Mouse (Mus musculus): ENCODE data around the gene Cyp4f40. TPM values are rescaled to one million over a fixed set of nuclear protein-coding genes. Genes with fewer than 3 reads are reported as not detected.
"Not testable (repeated sequence)": the region's sequence is repeated elsewhere in the genome, so short reads cannot be mapped to it uniquely, and the experiment has no call there.

Gene Cyp4f40
- total RNA-seq, 2 experiments from 2014 or later, result not detected

DNA sequence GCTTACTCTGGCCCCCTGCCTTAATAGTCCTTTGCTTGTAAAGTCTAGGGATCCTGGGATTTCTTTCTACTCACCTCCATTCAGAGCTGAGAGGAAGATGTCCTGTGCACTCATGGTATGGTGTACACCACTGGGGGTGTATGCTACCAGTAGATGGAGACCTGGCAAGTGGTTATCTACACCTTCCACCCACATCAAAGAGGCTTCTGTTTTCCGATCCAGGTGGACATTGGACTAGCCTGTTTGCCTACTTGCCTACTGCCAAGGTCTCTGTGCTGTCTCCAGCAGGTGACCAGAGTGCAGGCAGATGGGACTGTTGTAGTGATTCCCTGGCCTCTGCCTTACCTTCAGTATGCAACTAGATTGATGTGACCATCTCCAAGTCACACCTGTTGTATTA lies 32.3 kb downstream of the Cyp4f40 start:
- DNase-seq, result no peak
- intact Hi-C loops (cut with DNase I), result no loop called here

DNA sequence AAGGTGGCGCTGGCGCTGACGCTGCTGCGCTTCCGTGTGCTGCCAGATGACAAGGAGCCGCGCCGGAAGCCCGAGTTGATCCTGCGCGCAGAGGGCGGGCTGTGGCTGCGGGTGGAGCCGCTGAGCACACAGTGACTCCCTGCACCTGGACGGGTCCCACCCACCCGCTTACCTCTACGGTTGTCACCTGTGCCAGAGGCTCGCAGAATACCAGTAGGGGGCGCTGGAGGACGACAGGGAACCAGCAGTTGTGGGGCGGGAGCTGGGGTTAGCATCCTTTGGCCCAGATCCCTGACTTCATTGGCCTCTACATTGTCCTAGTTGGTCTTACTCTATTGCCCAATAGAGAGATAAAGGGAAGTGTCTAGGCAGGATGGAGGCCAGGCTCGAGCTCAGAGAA lies 44.1 kb downstream of the Cyp4f40 start:
- no peak for DNase-seq
- intact Hi-C loops (cut with DNase I), result no loop called here

DNA sequence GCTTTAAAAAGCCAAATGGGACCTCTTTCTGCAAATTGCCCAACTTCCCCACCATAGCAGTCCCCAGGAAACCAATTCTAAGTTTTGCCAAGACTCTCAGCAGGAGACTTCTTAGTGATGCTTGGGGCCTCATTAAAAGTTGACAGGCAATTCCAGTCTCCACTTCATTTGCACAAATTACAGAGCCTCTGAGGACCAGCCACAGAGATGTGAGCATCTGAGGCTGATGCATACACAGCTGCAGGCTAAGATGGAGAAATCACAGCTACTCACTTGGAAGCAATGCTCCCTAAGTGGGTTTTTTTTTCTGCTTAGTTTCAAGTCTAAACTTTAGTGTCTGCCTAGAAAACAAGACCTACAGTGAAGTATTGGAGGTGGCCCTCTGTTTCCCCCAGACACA lies 51.8 kb downstream of the Cyp4f40 start:
- intact Hi-C loops (cut with DNase I), result not testable (repeated sequence)

DNA sequence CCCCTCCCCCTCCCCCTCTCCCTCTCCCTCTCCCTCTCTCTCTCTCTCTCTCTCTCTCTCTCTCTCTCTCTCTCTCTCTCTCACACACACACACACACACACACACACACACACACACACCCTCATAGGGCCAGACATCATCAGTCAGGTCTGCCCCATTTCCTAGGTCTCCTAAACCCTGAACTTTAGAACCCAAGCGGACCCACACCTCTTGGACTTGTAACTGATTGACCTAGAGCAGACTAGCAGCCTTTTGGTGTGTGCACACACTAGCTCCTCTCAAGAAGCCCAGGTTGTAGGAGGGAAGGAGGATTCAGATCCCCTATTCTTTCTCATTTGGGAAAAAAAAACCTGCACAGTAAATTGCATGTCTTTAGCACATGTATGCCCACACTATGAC lies 63.5 kb downstream of the Cyp4f40 start:
- intact Hi-C loops (cut with DNase I); DNase-seq: not testable (repeated sequence)

More for the DNA sequence above, 51.8 kb downstream of the Cyp4f40 start:
- DNase-seq, result not testable (repeated sequence)

DNA sequence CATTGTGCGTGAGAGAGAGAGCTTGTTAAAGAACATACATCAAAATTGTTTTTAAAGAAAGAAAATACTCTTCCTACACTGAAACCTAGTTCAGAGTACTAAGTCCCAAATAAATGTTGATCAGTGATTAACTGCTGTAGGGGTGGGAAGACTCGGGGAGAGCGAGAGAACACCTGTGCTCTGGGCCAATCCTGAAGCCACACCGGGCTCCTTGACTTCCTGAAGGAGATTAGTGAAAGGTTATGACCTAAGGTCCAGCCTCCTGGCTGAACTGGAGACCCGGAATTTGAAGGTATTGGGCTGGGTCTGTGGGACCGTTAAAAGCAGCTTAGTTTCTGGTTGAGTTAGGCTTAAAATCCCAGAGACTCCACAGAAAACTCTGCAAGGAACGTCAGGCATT lies 64.1 kb downstream of the Cyp4f40 start:
- intact Hi-C loops (cut with DNase I), result no loop called here
- no peak for DNase-seq

DNA sequence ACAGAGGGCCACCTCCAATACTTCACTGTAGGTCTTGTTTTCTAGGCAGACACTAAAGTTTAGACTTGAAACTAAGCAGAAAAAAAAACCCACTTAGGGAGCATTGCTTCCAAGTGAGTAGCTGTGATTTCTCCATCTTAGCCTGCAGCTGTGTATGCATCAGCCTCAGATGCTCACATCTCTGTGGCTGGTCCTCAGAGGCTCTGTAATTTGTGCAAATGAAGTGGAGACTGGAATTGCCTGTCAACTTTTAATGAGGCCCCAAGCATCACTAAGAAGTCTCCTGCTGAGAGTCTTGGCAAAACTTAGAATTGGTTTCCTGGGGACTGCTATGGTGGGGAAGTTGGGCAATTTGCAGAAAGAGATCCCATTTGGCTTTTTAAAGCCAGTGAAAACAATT lies 67.7 kb downstream of the Cyp4f40 start:
- DNase-seq; intact Hi-C loops (cut with DNase I): not testable (repeated sequence)

Other genes with a start within 250 kb of the Cyp4f40 start
- not detected for gene Pglyrp2, start 234.7 kb upstream of the Cyp4f40 start, total RNA-seq (2021)
- not detected for gene Cyp4f39, start 206.2 kb upstream of the Cyp4f40 start, total RNA-seq (2021)
- 1 to 10 TPM; 5.7 to 7.1 TPM for gene Cyp4f17, start 152.8 kb upstream of the Cyp4f40 start, total RNA-seq (2021)
- gene Cyp4f16, start 122.3 kb upstream of the Cyp4f40 start, total RNA-seq (2021), result 1 to 10 TPM; 6.6 to 9.9 TPM
- gene Cyp4f37, start 37.6 kb upstream of the Cyp4f40 start, total RNA-seq (2021), result not detected
- gene Cyp4f15, start 26.7 kb downstream of the Cyp4f40 start, total RNA-seq (2021), result not detected
- 10 to 100 TPM; 28.7 to 31.8 TPM for gene Zfp871, start 129.4 kb downstream of the Cyp4f40 start, total RNA-seq (2021)
- gene Zfp811, start 151.0 kb downstream of the Cyp4f40 start, total RNA-seq (2021), result under 1 TPM in 1 of 2 experiments, not detected in 1; 0.19 TPM
- 10 to 100 TPM in 1 of 2 experiments, 1 to 10 TPM in 1; 9.3 to 12.4 TPM for gene Zfp799, start 171.4 kb downstream of the Cyp4f40 start, total RNA-seq (2021)
- 1 to 10 TPM; 6.5 to 9.9 TPM for gene Zfp870, start 232.7 kb downstream of the Cyp4f40 start, total RNA-seq (2021)

Data from heart, postnatal 36 days (tissue).